Mouse (Mus musculus): ENCODE results near the gene Vezt. TPM values are rescaled to one million over a fixed set of nuclear protein-coding genes. Genes with fewer than 3 reads are reported as not detected.
A peak's percentile ranks its signal among the peaks of the same experiment; 100 is the strongest.

Vezt gene
- total RNA-seq, 2 experiments from 2014 or later: 24.1 to 28.7 TPM

- DNase-seq: no peak
Measured at GRCm38 (mm10) chr10:93950991-93951390, 84.6 kb downstream of the Vezt start.

- DNase-seq: no peak
Measured at GRCm38 (mm10) chr10:93949921-93950320, 85.7 kb downstream of the Vezt start.

GRCm38 (mm10) chr10:93945843-93946499 lies 89.6 kb downstream of the Vezt start:
- DNase-seq: no peak

GRCm38 (mm10) chr10:93945364-93945763 lies 90.3 kb downstream of the Vezt start:
- DNase-seq: peak; percentile 11

GRCm38 (mm10) chr10:93944241-93944640 lies 91.4 kb downstream of the Vezt start:
- DNase-seq: peak; percentile 42

- DNase-seq: no peak
Measured at GRCm38 (mm10) chr10:93940279-93940678, 95.3 kb downstream of the Vezt start.

- DNase-seq: no peak
Measured at GRCm38 (mm10) chr10:93939676-93940075, 95.9 kb downstream of the Vezt start.

GRCm38 (mm10) chr10:93938844-93939271 lies 96.8 kb downstream of the Vezt start:
- DNase-seq: no peak

GRCm38 (mm10) chr10:93933980-93934379 lies 101.6 kb downstream of the Vezt start:
- peak; percentile 32 for DNase-seq

- peak; percentile 32 for DNase-seq
Measured at GRCm38 (mm10) chr10:93932861-93933260, 102.8 kb downstream of the Vezt start.

GRCm38 (mm10) chr10:93932020-93932419 lies 103.6 kb downstream of the Vezt start:
- DNase-seq: no peak

GRCm38 (mm10) chr10:93931431-93931830 lies 104.2 kb downstream of the Vezt start:
- no peak for DNase-seq

- no peak for DNase-seq
Measured at GRCm38 (mm10) chr10:93930236-93930824, 105.3 kb downstream of the Vezt start.

GRCm38 (mm10) chr10:93924666-93925065 lies 111.0 kb downstream of the Vezt start:
- DNase-seq: no peak

GRCm38 (mm10) chr10:93921160-93921559 lies 114.5 kb downstream of the Vezt start:
- DNase-seq: no peak

GRCm38 (mm10) chr10:93919227-93919626 lies 116.4 kb downstream of the Vezt start:
- DNase-seq: peak; percentile 38

GRCm38 (mm10) chr10:93918701-93919100 lies 116.9 kb downstream of the Vezt start:
- peak; percentile 69 for DNase-seq

- DNase-seq: no peak
Measured at GRCm38 (mm10) chr10:93918087-93918486, 117.5 kb downstream of the Vezt start.

- no peak for DNase-seq
Measured at GRCm38 (mm10) chr10:93916778-93917177, 118.8 kb downstream of the Vezt start.

- DNase-seq: no peak
Measured at GRCm38 (mm10) chr10:93915531-93916275, 119.9 kb downstream of the Vezt start.

GRCm38 (mm10) chr10:93913525-93913924 lies 122.1 kb downstream of the Vezt start:
- DNase-seq: no peak

- DNase-seq: no peak
Measured at GRCm38 (mm10) chr10:93912917-93913316, 122.7 kb downstream of the Vezt start.

- no peak for DNase-seq
Measured at GRCm38 (mm10) chr10:93912136-93912855, 123.3 kb downstream of the Vezt start.

All from gastrocnemius, postnatal 10 days (tissue).